Mouse (Mus musculus) neural tube, postnatal 0 days (tissue): ENCODE measurements around the gene Gm47996. TPM values are rescaled to one million over a fixed set of nuclear protein-coding genes. Genes with fewer than 3 reads are reported as not detected.

ENCODE experiments used
- polyA plus RNA-seq: library from polyadenylated mRNA; unstranded; fragments of >200 nt; fragmentation: Nextera tagmentation; extraction: Ambion mirVana; gene quantifications from 2 replicates; pipeline ENCODE4 v1.2.1, GENCODE M21; 2015

Gm47996 gene
- polyA plus RNA-seq: 0.28 TPM in 1 of 2 replicates, not detected in the other

GRCm38 (mm10) chr1:151209824-151210355 is at the start of gene Gm47996:
Gene Gm47996, plus strand, starts transcription at chr1:151210131.

GRCm38 (mm10) chr1:151182266-151182665 is 27.7 kb upstream of the Gm47996 start, which contains the start of gene Gm47985:
Gene Gm47985, plus strand, starts transcription at chr1:151182537.

GRCm38 (mm10) chr1:151192075-151192474 is 17.9 kb upstream of the Gm47996 start, which contains the start of gene Gm8947:
Gene Gm8947, plus strand, starts transcription at chr1:151192376.

GRCm38 (mm10) chr1:151198120-151198519 is 11.8 kb upstream of the Gm47996 start, which contains the start of gene Gm47995:
Gene Gm47995, plus strand, starts transcription at chr1:151198448.

GRCm38 (mm10) chr1:151203818-151204217 is 6.1 kb upstream of the Gm47996 start, which contains the start of gene 3110040M04Rik:
Gene 3110040M04Rik, plus strand, starts transcription at chr1:151204121.

Other genes starting within 250 kb of the Gm47996 start
- 2.5 and 2.7 TPM in 2 replicates for gene Hmcn1, start 216.7 kb upstream of the Gm47996 start, polyA plus RNA-seq
- gene Gm47985, start 27.6 kb upstream of the Gm47996 start, polyA plus RNA-seq: not detected in 2 replicates
- gene Gm8947, start 17.8 kb upstream of the Gm47996 start, polyA plus RNA-seq: 0.10 TPM in 1 of 2 replicates, not detected in the other
- gene Gm47995, start 11.7 kb upstream of the Gm47996 start, polyA plus RNA-seq: 0.25 and 0.31 TPM in 2 replicates
- not detected in 2 replicates for gene 3110040M04Rik, start 6.0 kb upstream of the Gm47996 start, polyA plus RNA-seq
- gene Ivns1abp, start 134.3 kb downstream of the Gm47996 start, polyA plus RNA-seq: 111 and 115 TPM in 2 replicates
- gene Swt1, start 218.3 kb downstream of the Gm47996 start, polyA plus RNA-seq: 12.1 and 15.9 TPM in 2 replicates
- gene Trmt1l, start 218.4 kb downstream of the Gm47996 start, polyA plus RNA-seq: 28.1 and 28.4 TPM in 2 replicates